Mouse (Mus musculus): Measurements from ENCODE around the gene Gm2016.
"Not testable (repeated sequence)": the region's sequence is repeated elsewhere in the genome, so short reads cannot be mapped to it uniquely, and the experiment has no call there.

Gene Gm2016

DNA sequence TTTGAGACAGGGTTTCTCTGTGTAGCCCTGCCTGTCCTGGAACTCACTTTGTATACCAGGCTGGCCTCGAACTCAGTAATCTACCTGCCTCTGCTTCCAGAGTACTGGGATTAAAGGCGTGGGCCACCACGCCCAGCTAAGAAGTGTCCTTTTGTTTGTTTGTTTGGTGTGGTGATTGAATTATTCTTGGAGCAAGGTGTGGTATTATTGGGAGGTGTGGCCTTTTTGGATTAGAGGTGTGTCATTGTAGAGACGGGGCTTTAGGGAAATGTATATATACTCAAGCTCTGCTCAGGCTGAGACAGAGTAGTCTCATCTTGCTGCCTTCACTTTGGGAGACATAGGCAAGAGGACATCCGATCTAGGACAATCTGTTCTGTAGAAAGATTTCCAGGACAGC, at the start of gene Gm2016:
Gene Gm2016, plus strand, starts transcription at position 301 of the 400 bp plus-strand sequence.
- not testable (repeated sequence) for DNase-seq

DNA sequence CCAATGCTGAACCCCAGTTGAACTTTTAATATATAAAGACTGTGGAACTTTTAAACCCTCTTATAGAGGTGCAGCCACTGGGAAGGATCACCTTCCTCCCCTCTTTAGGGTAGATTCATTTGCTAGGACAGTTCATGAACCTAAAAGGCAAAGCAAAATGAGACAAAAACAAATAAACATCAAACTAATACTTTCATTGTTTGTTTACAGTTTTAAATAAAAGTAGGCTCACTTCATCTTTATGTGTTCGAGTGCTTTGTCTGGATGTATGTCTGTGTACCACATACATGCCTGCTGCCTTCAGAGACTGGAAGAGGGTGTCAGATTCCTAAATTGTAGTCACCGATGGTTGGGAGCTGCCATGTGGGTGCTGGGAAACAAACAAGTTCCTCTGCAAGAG, 31.6 kb upstream of the Gm2016 start, which contains the start of gene Gm2001:
Gene Gm2001, minus strand, starts transcription at position 101 of the 400 bp plus-strand sequence.
- DNase-seq: not testable (repeated sequence)

DNA sequence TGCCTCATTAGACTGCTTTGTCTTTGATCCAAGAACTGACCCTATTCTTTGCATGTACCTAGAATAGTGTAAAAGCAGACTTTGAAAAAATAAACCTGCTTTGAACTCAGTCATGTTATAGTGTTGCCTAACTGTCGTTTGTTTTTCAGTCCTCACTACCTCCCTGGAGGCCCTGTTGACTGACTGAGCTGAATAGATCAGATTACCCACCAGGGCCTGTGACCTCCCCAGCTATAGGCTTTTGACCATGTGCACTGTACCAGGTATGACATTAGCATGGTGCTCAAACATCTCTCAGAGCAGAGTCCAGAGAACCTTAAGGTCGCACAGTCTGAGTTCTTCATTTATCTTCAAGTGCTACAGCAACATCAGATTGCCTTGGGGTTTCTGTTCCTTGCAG, 23.2 kb upstream of the Gm2016 start:
- DNase-seq: not testable (repeated sequence)

DNA sequence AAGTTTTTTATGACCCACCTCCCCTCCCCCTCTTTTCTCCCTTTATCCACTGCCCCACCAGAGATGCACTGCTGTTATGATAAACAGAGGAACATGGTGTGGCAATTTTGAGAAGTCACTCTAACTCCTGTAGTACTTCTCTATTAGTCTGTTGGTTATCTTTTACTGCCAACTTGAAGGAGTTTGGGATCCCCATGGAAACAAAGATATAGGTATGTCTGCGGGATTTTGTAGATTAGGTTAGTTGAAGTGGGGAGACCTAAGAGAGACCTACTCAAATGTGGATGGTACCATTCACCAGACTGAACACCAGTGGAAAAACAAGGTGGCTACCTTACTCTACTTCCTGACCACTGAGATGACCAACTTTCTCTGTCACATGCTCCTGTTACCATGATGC, 17.8 kb upstream of the Gm2016 start:
- not testable (repeated sequence) for DNase-seq

DNA sequence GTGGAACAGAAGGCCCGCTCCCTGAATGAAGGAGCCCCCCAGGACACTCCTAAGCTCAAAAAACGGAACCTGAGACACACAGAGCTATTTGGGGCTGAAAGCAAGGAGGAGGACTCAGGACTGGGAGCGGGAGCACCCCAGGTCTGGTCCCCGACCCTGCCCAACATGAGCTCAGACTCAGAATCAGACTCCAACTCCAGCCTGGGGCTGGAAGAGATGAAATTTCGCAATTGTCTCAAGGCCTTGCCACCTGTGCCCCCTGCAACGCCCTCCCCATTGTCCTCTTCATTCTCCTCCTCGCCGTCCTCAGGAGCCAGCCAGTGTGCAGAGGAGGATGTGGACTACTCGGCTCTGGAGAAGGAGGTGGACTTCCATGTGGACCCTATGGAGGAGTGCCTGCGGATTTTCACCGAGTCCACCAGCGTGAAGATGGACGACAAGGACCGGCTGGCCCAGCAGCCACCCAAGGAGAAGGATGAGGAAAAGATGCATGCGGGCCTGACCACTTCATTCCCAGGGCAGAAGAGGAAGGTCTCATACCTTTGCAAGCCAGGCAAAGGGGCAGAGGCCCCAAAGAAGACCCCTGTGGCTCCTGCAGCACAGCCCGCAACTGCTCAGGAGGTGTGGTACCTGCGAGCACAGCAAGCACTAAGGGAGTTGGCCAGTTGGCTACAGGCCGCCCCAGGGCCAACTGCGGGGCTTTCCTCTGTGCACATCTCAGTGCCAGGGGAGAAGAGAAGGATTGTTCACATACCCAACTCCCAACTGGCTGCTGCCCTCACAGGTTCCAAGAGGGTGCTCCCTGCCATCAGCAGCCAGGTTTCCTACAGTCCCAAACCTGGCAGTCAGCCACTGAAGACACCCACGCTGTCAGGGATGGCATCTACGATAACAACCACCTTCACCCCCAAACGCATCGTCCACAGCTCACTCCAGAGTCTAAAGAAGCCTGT, 11.9 kb upstream of the Gm2016 start:
- DNase-seq: not testable (repeated sequence)

DNA sequence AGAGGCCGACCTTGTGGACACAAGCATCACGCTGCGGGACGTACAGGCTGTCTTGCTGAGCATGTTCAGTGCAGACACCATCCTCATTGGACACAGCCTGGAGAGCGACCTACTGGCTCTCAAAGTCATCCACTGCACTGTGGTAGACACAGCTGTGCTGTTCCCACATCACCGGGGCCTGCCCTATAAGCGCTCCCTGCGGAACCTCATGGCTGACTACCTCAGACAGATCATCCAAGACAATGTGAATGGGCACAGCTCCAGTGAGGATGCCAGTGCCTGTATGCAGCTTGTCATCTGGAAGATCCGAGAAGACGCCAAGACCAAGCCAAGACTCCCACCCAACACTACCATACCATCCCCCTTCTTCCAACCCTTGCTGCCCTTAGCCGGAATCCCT, 10.2 kb upstream of the Gm2016 start:
- DNase-seq: not testable (repeated sequence)

DNA sequence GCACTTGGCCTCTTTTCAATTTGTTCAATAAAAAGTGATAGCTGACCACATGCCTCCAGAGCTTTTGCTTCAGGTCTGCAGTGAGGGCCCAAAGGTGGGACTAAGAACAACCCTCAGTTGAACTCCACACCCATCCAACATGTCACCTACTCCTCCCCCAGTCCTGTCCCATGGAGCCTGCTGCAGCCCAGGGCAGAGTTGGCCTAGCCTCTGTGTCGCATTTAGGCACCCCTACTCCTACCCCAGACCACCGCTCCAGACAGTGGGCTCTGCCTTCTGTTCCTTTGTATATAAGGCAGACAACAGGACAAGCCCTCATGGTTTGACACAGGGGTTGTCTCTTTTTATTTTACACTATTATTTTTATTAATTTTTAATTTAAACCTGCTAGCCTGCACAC, 9.8 kb upstream of the Gm2016 start:
- not testable (repeated sequence) for DNase-seq

DNA sequence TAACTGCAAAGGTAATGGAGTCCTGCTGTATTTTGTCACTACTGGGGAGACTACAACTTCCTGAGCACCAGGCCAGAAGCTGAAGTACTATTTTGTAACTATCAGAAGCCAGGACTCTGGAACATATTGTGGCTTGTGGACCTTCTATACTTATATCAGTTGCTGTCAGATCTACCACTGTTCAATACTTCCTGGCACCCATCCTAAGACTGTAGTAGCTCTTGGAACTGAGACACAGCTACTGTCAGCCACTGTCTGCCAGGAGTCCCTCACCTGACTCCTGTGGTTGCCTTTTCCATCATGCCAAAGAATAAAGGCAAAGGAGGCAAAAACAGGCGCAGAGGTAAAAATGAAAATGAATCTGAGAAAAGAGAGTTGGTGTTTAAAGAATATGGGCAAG, 21.2 kb downstream of the Gm2016 start, which contains the start of gene Gm2022:
Gene Gm2022, plus strand, starts transcription at position 301 of the 400 bp plus-strand sequence.
- DNase-seq: not testable (repeated sequence)

DNA sequence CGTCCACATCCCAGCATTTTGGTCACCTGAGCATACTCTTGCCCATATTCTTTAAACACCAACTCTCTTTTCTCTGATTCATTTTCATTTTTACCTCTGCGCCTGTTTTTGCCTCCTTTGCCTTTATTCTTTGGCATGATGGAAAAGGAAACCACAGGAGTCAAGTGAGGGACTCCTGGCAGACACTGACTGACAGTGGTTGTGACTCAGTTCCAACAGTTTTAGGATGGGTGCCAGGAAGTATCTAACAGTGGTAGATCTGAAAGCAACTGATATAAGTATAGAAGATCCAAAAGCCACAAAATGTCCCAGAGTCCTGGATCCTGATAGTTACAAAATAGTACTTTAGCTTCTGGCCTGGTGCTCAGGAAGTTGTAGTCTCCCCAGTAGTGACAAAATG, 45.8 kb downstream of the Gm2016 start, which contains the start of gene Gm2035:
Gene Gm2035, minus strand, starts transcription at position 137 of the 400 bp plus-strand sequence.
- not testable (repeated sequence) for DNase-seq
